Mouse (Mus musculus): ENCODE data around the gene Xpc. TPM values are rescaled to one million over a fixed set of nuclear protein-coding genes. Genes with fewer than 3 reads are reported as not detected.

Gene Xpc
- polyA plus RNA-seq, 1 experiment, result 15.5 TPM

DNA sequence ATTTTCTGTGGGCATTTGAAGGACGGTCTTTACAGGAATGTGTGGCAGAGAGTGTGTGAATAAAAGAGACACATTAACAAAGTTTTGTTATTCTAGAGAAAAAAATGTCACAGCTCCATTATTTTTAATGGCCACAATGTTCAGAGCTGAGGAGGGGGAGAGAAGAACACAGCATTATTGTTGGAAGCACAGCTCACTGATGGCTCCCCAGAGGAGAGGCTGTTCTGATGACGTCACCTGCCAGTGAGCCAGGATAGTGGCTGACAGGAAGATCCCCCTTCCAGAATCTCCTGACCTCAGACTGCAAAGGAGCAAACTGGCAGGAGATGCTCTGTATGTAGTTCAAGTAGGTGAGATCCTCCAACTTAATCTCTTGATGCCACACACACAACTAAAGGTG, 18.1 kb upstream of the Xpc start:
- Histone ChIP-seq H3K4me3 (ENCODE audit: insufficient read depth, low read depth, low read length) (no peak overlapping the region), H3K4me1 (ENCODE audit: control insufficient read depth, insufficient read depth, insufficient read length, low read length) (no peaks in the 10 kb centered on the region), H3K27ac (replicated peaks; ENCODE audit: low read depth, low read length) (no peak overlapping the region)

DNA sequence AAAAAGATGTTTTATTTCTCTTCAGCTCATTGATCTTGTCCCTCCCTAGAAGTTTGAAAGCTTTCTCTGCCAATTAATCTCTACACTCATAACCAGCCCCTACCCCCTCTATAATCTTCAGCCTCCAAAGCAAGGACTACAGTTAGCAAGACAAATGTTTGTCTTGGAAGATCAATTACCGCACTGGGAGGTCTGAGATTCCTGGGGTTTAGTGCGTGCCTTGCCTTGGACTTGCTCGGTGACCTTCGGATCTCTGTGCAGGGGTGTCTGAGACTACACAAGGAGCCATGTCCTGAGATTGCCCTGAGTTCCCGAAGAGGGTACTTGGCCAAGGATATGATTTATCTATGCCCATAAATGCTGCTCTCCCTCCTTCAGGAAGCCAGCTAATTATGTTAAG, 17.7 kb upstream of the Xpc start:
- Histone ChIP-seq H3K4me1 (ENCODE audit: control insufficient read depth, insufficient read depth, insufficient read length, low read length) (no peaks in the 10 kb centered on the region), H3K27ac (replicated peaks; ENCODE audit: low read depth, low read length) (no peak overlapping the region), H3K4me3 (ENCODE audit: insufficient read depth, low read depth, low read length) (no peak overlapping the region)

DNA sequence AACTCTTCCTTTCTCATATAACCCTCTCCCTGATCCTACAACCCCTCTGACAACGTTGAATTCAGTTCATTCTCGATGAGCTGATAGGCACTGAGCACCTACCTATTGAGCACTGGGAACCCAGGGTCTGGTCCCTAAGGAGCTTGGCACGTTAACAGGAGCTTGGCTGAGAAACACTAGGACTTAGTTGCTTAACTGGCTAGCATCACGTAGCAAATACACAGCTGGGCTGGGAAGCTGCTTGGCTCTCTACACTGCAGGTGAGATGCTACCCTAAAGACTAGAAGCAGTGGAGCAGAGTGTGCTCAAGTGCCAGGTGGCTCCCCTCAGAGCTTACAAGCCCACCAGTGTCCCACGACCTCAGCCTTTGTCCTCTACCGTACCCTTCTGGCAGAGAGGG, 17.0 kb upstream of the Xpc start:
- Histone ChIP-seq H3K27ac (replicated peaks; ENCODE audit: low read depth, low read length) (no peak overlapping the region), H3K4me1 (ENCODE audit: control insufficient read depth, insufficient read depth, insufficient read length, low read length) (no peaks in the 10 kb centered on the region), H3K4me3 (ENCODE audit: insufficient read depth, low read depth, low read length) (no peak overlapping the region)

DNA sequence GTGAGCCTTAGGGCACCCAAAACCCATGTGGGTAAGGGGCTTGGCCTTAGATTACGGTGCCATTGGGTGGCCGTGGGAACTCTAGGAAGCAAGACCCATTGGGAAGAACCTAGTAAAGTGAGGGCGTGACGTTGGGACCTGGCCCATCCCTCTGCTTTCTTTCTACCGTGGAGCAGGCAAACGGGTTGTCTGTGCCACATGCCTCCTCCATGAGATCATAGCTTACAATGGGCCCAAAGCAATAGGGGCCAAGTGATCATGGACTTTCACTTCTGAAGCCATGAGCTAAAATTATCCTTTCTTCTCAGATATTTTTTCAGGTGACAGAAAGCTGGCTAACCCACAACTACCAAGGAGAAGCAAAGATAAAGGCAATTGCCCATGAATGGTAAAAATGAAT, 15.6 kb upstream of the Xpc start:
- Histone ChIP-seq H3K4me3 (ENCODE audit: insufficient read depth, low read depth, low read length) (no peak overlapping the region), H3K27ac (replicated peaks; ENCODE audit: low read depth, low read length) (no peak overlapping the region), H3K4me1 (ENCODE audit: control insufficient read depth, insufficient read depth, insufficient read length, low read length) (no peaks in the 10 kb centered on the region)

DNA sequence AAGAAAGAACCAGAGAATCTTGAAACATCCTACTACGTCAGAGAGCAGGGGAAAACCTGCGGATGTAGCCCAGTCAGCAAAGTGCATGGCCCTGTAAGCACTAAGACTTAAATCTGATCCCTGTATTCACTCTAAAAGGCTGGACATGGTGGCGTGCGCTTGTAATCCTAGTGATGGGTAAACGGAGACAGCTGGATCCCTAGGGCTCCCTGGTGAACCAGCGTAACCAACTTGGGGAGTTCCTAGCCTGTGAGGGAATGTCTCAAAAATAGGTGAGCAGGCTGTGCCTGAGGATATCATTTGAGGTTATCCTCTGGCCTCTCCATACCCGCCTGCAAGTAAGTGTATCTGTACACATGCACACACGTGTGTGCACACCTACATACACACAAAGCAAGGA, 15.0 kb upstream of the Xpc start:
- Histone ChIP-seq H3K4me3 (ENCODE audit: insufficient read depth, low read depth, low read length) (no peak overlapping the region), H3K27ac (replicated peaks; ENCODE audit: low read depth, low read length) (no peak overlapping the region), H3K4me1 (ENCODE audit: control insufficient read depth, insufficient read depth, insufficient read length, low read length) (no peaks in the 10 kb centered on the region)

DNA sequence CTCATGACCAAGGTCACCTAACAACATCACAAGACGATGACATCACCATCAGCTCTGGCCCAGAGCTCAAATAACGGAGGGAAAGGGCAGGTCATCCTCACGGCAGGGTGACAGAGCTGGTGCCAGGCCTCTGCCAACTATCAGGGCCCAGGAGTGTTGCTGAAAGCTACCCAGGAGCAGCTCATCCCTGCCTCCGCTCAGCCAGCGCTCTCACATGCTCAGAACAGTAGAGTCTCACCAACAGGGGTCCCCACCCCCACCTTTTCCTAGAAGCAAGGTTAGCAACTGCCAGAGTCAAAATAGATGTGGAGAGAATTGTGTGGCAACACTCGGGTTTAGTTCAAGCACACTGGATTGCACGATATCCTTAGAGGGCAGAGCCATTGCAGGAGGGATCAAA, 12.6 kb upstream of the Xpc start:
- Histone ChIP-seq H3K4me1 (ENCODE audit: control insufficient read depth, insufficient read depth, insufficient read length, low read length) (no peaks in the 10 kb centered on the region), H3K4me3 (ENCODE audit: insufficient read depth, low read depth, low read length) (no peak overlapping the region), H3K27ac (replicated peaks; ENCODE audit: low read depth, low read length) (peak overlapping the region; percentile 72)

DNA sequence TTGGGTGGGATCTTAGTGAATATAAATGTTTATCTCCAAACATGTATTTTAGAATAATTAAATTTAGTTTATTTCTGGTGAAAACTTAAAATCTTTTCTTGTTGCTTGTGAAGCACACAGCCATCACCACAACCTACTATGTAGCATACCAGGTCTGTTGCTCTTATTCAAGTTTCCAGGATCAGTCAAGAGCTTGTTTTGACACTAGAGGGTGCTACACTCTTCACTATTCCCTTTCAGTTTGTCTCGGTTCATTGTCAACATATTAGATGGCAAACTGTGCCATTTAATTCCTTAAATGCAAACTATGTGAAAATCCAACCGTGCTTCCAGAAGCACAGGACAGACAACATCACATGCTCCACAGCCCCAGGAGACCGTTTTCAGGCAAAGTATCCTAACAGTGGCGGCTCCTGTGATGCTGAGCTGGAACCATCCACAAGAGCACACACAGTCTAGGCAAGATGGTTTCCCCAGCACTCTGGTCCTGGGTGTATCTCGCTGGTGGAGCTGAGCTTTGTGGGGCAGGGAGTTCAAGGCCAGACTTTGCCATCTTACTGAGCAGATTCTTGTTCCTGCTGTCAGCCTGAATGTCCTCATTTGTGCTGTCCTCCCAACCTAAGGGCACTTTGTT, 11.7 kb upstream of the Xpc start:
- H3K4me3 ChIP-seq (ENCODE audit: insufficient read depth, low read depth, low read length), result no peak overlapping the region
- H3K4me1 ChIP-seq (ENCODE audit: control insufficient read depth, insufficient read depth, insufficient read length, low read length), result no peaks in the 10 kb centered on the region
- peak overlapping the region; percentile 72 for H3K27ac ChIP-seq (replicated peaks; ENCODE audit: low read depth, low read length)

DNA sequence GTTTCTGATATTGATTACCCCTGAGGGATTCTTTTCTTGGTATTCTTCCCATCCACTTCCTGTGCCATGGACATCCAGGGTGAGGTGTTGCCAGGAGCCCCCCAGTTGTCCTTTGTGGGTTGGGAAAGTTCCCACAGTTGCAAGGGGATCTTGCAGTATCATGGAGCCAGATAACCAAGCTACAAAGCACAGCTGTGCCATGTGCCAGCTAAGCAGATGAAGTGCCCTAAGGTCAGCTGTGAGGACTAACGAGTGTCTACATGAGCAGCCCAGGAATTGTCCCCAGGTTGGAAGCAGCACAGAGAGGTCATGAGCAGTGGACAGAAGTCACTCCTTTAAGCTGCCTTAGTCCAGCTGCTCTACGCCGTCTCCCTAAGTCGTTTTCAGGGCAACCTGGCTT, 9.9 kb upstream of the Xpc start:
- Histone ChIP-seq H3K4me3 (ENCODE audit: insufficient read depth, low read depth, low read length) (no peak overlapping the region), H3K4me1 (ENCODE audit: control insufficient read depth, insufficient read depth, insufficient read length, low read length) (no peaks in the 10 kb centered on the region), H3K27ac (replicated peaks; ENCODE audit: low read depth, low read length) (no peak overlapping the region)

DNA sequence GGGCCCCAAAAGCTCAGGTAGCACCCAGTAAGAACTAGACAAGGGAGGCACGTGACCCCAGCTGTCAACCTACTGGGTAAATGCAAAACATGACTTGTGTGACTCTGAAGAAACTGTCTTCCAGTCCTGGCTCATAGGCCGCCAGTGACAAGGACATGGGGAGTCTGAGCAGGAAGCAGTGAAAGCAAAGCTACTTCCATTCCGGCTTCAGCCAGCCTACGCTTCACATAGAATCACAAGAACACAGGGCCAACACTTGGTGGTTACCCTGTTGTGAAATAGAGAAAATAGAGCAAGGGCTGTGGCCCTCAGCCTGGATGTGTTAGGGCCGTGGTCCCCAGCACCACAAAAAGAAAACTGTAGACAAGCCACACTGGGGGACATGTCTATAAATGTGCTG, 7.1 kb upstream of the Xpc start:
- Histone ChIP-seq H3K4me3 (ENCODE audit: insufficient read depth, low read depth, low read length) (no peak overlapping the region), H3K4me1 (ENCODE audit: control insufficient read depth, insufficient read depth, insufficient read length, low read length) (no peaks in the 10 kb centered on the region), H3K27ac (replicated peaks; ENCODE audit: low read depth, low read length) (no peak overlapping the region)

DNA sequence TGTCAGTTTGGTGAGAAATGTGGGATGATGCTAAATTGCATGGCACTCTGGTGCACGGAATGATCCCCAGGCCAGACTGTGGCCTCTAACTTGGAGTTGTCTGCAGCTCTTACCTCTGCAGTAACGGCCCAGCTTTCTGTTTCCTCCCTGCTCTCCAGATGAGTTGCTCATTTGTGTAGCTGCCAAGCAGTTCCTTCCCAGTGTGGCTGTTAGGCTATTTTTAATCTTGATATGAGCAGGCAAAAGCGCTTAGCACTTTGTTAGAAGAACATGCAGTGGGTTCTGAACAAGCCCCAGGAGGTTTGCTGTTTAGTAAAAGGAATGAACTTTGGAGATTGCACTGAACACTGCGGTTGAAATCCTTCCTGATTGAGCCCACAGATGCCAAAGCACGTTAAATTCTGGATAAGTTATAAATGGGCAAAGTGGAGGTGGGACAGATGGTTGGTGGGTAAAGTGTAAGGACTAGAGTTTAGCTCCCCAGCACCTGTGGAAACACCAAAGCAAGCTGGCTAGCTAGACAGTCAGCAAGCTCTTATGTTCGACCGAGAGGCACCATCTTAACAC, 2.8 kb upstream of the Xpc start:
- no peak overlapping the region for H3K4me3 ChIP-seq (ENCODE audit: insufficient read depth, low read depth, low read length)
- H3K27ac ChIP-seq (replicated peaks; ENCODE audit: low read depth, low read length), result no peak overlapping the region

DNA sequence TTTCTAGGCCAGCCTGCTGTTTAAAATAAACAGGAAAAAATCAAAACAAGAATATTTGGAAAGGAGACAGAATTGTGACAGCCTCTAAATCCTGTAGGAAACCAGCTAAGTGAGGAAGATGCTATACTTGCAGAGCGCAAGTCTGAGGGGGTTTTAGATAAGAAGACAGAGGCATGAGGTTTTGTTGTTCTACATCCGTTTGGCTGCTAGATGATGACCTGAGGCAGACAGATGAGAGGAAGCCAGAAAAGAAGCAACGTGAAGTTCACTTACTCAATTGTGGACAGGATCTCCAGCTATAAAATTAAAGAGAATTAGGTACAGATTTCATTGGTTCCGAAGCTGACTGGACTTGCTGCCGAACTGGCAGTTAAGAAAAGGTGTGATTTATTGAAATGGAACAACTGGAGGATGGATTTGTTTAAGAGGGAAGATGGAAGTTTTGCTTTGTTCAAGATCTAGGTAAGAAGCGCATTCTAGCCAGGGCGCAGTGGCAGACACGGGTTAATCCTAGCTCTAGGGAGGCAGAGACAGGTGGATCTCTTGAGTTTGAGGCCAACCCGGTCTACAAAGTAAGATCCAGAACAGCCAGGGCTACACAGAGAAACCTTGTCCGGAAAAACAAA, 838 bp downstream of the Xpc start:
- Histone ChIP-seq H3K27ac (replicated peaks; ENCODE audit: low read depth, low read length) (no peak overlapping the region; the same call in 1 of the 2 replicates), H3K4me1 (ENCODE audit: control insufficient read depth, insufficient read depth, insufficient read length, low read length) (peaks cover 3% of the 10 kb centered on the region; the same call in 1 of the 2 replicates), H3K4me3 (ENCODE audit: insufficient read depth, low read depth, low read length) (peak overlapping the region; percentile 83)

More for the DNA sequence above, 2.8 kb upstream of the Xpc start:
- H3K4me1 ChIP-seq (ENCODE audit: control insufficient read depth, insufficient read depth, insufficient read length, low read length), result peaks cover 3% of the 10 kb centered on the region; the same call in 1 of the 2 replicates

DNA sequence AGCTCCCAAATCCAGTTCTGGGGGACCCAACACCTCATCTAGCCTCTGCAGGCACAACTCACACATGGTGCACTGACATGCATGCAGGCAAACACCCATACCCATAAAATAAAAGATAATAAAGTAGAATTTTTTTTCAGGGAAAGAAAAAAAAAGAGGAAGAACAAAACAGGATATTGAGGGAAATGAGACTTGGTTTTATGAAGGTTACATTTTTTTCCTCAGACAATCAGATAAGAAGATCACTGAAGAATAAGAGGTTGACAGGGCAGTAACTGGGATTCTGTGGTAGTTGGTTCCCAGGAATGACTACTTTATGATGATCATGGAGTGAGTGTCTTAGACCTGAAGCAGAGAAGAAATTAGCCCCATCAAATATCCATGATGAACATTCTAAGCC, 1.6 kb downstream of the Xpc start:
- H3K4me1 ChIP-seq (ENCODE audit: control insufficient read depth, insufficient read depth, insufficient read length, low read length), result peaks cover 3% of the 10 kb centered on the region; the same call in 1 of the 2 replicates
- H3K4me3 ChIP-seq (ENCODE audit: insufficient read depth, low read depth, low read length), result no peak overlapping the region
- H3K27ac ChIP-seq (replicated peaks; ENCODE audit: low read depth, low read length), result no peak overlapping the region

DNA sequence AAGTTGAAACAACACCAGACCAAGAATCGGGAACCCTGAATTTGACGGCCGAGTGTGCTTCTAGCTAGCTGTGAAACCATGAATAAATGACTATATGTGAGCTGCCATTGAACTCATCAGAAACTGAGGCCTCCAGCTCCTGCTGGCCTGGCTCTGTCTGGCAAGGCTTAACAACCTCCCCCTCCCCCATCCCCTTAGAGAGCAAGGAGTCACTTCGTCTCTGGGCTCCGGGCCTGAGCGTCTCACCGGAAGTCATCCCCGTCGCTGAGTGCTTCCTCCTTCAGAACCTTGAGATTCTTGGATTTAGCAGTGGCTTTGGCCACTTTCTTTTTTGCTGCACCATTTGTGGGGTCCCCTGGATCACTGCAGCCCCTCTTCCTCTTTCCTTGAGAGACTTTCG, 5.5 kb downstream of the Xpc start:
- H3K27ac ChIP-seq (replicated peaks; ENCODE audit: low read depth, low read length), result no peak overlapping the region
- H3K4me1 ChIP-seq (ENCODE audit: control insufficient read depth, insufficient read depth, insufficient read length, low read length), result no peaks in the 10 kb centered on the region; the same call in 1 of the 2 replicates
- no peak overlapping the region for H3K4me3 ChIP-seq (ENCODE audit: insufficient read depth, low read depth, low read length)

DNA sequence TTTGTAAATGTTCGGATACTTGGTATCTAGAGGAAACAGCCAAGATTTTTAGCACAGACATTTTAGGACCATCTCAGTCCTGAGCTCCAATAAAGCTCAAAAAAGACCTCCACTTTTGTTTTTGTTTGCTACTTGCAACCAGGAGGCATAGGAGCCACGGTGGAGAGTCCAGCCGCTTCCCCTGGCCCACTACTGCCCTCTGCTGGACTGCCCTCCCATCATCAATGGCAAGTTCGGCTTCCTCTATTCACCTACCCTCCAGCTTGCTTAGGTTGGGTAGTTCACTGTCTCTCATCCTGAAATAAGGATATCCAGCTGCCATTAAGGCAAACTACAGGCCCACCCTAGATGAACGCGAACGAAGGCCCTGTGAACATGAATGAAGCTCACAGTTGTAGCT, 6.4 kb downstream of the Xpc start:
- H3K4me1 ChIP-seq (ENCODE audit: control insufficient read depth, insufficient read depth, insufficient read length, low read length), result no peaks in the 10 kb centered on the region
- no peak overlapping the region for H3K4me3 ChIP-seq (ENCODE audit: insufficient read depth, low read depth, low read length)
- no peak overlapping the region for H3K27ac ChIP-seq (replicated peaks; ENCODE audit: low read depth, low read length)

DNA sequence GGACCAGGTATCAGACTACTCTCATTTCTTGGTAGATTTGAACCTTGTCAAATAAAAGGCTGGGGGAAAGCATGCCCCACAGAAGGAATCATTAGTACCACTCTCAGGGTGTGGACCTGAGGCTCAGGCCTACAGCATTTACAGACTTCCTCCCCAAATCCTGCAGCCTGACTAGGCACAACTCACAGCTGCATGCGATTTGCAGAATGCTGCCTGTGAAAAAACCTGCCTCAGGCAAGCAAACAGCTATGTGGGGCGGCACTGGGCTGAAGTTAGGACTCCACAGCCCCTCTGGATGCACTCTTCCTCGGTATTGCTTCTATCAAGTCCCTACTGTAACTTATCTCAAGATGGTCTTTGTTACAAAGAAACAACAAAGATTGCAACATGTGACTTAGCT, 7.6 kb downstream of the Xpc start:
- Histone ChIP-seq H3K4me1 (ENCODE audit: control insufficient read depth, insufficient read depth, insufficient read length, low read length) (no peaks in the 10 kb centered on the region), H3K27ac (replicated peaks; ENCODE audit: low read depth, low read length) (no peak overlapping the region), H3K4me3 (ENCODE audit: insufficient read depth, low read depth, low read length) (no peak overlapping the region)

DNA sequence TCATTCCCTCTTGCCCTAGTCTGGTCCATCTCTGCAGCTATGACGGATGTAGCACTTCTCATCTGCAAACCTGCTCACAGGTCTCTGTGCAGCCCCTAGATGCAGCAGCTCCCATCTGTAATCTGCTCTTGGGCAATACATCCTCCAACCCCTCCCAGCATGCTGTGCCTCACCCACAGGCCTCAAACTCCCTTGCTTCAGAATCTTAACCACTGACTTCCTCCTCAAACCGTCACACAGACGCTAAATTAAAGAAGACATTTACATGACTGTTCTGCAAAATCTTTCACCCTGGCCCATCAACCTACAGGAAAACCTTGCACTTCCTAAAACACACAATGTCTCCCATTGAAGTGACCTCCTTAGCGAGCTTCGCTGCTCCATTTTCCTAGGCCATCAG, 9.7 kb downstream of the Xpc start:
- no peak overlapping the region for H3K4me3 ChIP-seq (ENCODE audit: insufficient read depth, low read depth, low read length)
- no peaks in the 10 kb centered on the region for H3K4me1 ChIP-seq (ENCODE audit: control insufficient read depth, insufficient read depth, insufficient read length, low read length)
- H3K27ac ChIP-seq (replicated peaks; ENCODE audit: low read depth, low read length), result no peak overlapping the region
